Mouse (Mus musculus) heart, postnatal 14 days (tissue): ENCODE results near the gene Nrxn2. TPM values are rescaled to one million over a fixed set of nuclear protein-coding genes. Genes with fewer than 3 reads are reported as not detected.
A peak's percentile ranks its signal among the peaks of the same experiment; 100 is the strongest.

ENCODE experiments used
- DNase-seq, 2 experiments: peaks; one replicate each; pipeline ENCODE4 v3.0.0; 2021 to 2022
- intact Hi-C: fragments of 180-260 bp; cut with DNase I; formaldehyde crosslinking; loops from one replicate; pipeline ENCODE4 v1.15.1; 2025
- total RNA-seq, 2 experiments: library from RNA; stranded (reverse); gene quantifications; 2 replicates each; pipeline ENCODE4 v1.2.3; 2021

Nrxn2 gene
- total RNA-seq, 2 experiments from 2014 or later = 5.2 to 5.9 TPM

DNA sequence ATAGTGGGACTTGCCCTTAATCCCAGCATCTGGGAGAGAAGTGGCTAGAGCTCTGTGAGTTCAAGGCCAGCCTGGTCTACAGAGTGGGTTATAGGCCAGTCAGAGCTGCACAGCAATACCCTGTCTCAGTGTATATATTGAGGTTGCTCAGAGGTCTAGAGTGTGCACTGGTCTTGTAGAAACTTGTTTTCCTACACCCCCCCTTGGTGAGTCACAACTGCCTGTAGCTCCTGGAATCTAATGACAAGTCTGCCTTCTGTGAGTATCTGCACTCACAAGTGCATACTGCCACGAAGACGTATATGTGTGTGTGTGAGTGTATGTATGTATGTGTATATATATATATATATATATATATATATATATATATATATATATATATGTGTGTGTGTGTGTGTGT lies 60.0 kb downstream of the Nrxn2 start:
- intact Hi-C loops = no loop called here
- DNase-seq = no peak

- DNase-seq = no peak
- intact Hi-C loops = no loop called here
Measured at GRCm38 (mm10) chr19:6482886-6483285, 64.4 kb downstream of the Nrxn2 start.

- intact Hi-C loops = no loop called here
- DNase-seq = no peak
Measured at GRCm38 (mm10) chr19:6485059-6485630, 66.6 kb downstream of the Nrxn2 start.

GRCm38 (mm10) chr19:6489030-6489429 lies 70.5 kb downstream of the Nrxn2 start:
- DNase-seq = peak; percentile 85 to 91
- intact Hi-C loops = loop anchor here (1.0 kb wide), 2 partner anchors 88 to 174 kb away; no protein-coding TSS in a partner anchor

DNA sequence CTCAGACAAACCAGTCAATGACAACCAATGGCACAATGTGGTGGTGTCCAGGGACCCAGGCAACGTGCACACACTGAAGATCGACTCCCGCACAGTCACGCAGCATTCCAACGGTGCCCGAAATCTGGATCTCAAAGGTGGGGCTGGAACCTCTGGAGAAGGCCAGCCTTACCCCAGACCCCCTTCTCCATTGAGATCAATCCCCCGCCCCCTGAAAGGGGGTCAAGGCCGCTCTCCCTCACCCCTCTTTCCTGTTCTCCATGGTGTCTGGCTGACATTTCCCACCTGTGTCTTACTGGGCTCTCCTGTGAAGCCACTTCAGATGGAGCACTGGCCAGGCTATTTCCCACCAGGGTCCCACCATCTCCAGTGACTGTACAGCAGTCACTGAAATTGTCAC lies 73.0 kb downstream of the Nrxn2 start:
- DNase-seq = no peak
- intact Hi-C loops = loop anchor here (5.0 kb wide), 1 partner anchor 531 kb away; no protein-coding TSS in a partner anchor

- intact Hi-C loops = loop anchor here (5.0 kb wide), 1 partner anchor 530 kb away; no protein-coding TSS in a partner anchor
- peak; percentile 62 to 73 for DNase-seq
Measured at GRCm38 (mm10) chr19:6492124-6492523, 73.6 kb downstream of the Nrxn2 start.

DNA sequence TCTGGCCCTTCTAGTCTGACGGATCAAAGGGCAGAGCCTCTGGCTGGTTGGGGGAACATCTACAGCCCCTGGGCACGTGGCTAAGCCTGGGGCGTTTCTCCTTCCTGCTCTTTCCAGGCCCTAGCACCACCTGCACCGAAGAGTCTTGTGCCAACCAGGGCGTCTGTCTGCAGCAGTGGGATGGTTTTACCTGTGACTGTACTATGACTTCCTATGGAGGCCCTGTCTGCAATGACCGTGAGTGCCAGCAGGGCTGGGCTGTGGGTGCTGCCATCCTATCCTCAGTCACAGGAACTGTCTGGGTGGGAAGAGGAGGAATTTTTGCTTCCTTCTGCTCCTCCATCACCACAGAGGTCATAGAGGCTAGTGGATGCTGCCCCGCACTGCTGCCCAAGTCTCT lies 74.7 kb downstream of the Nrxn2 start:
- DNase-seq = no peak
- intact Hi-C loops = loop anchor here (5.0 kb wide), 1 partner anchor 529 kb away; no protein-coding TSS in a partner anchor

GRCm38 (mm10) chr19:6494032-6494431 lies 75.5 kb downstream of the Nrxn2 start:
- intact Hi-C loops = loop anchor here (5.0 kb wide), 1 partner anchor 528 kb away; no protein-coding TSS in a partner anchor
- no peak for DNase-seq

DNA sequence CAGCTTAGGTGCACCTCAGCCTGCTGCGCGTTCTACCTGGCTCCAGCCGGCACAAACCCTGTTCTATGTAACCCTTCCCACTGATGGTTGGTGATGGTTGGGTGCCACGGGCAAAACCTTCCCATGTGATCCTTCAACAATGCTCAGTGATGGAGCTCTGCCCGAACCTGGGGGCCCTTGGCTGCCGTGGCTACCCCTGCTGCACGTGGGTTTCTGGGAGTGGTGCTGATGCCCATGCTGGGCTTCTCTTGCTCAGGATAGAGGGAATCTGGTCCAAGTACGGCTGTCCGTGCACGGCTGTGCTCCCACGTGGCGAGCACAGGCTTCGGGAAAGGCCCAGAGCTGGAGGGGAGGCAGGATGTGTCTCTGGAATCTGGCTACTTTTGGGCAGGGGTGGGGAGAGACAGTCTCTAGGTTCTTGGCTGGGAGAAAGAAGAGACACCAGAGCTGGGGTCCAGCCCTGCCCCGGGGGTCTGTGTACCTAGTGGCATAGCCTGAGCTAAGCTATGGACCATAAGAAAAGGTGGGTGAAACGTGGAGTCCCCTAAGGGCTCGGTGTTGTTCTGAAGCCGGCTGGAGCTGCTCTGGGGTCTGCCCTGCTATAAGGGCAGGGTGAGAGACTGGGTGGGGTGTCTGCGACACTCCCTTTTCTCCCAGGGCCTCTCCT lies 76.1 kb downstream of the Nrxn2 start:
- intact Hi-C loops = loop anchor here (5.0 kb wide), 1 partner anchor 528 kb away; no protein-coding TSS in a partner anchor
- no peak for DNase-seq

GRCm38 (mm10) chr19:6495714-6496113 lies 77.2 kb downstream of the Nrxn2 start:
- DNase-seq = no peak
- intact Hi-C loops = no loop called here

- DNase-seq = no peak
Measured at GRCm38 (mm10) chr19:6496462-6497149, 78.1 kb downstream of the Nrxn2 start.

DNA sequence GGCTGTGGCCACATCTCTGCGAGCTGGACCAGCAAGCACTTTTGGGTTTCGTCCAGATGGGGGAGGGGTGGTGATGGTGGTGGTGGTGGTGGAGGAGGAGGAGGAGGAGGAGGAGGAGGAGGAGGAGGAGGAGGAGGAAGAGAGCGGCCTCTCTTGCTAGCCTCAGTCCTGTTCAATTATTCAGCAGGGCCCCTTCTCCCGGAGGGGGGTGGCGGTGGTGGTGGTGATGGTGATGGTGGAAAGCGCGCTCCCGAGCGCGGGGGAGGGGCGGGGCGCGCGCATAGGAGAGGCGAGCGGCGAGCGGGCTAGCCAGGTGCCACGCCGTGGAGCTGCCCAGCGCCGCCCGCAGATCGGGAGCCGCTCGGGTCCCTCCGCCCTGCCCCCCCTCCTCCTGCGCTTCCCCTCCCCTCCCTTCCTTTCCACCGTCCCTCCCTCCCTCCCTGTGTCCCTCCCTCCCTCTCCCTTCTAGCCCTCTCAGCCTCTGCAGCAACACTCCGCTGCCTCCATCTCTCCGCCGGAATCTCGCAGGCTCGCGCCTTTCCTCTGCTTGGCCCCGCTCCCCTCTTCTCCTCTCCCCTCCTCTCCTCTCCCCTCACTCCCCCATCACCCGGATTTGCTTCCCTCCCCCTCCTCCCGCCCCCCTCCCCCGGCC lies 78.7 kb downstream of the Nrxn2 start:
- peak; percentile 23 to 43 for DNase-seq
- intact Hi-C loops = no loop called here

More at GRCm38 (mm10) chr19:6496462-6497149, 78.1 kb downstream of the Nrxn2 start:
- intact Hi-C loops = no loop called here

GRCm38 (mm10) chr19:6497803-6498202 lies 79.3 kb downstream of the Nrxn2 start:
- DNase-seq = peak; percentile 16 to 27
- intact Hi-C loops = no loop called here

GRCm38 (mm10) chr19:6498350-6499131 lies 80.0 kb downstream of the Nrxn2 start:
- no peak for DNase-seq
- intact Hi-C loops = no loop called here

DNA sequence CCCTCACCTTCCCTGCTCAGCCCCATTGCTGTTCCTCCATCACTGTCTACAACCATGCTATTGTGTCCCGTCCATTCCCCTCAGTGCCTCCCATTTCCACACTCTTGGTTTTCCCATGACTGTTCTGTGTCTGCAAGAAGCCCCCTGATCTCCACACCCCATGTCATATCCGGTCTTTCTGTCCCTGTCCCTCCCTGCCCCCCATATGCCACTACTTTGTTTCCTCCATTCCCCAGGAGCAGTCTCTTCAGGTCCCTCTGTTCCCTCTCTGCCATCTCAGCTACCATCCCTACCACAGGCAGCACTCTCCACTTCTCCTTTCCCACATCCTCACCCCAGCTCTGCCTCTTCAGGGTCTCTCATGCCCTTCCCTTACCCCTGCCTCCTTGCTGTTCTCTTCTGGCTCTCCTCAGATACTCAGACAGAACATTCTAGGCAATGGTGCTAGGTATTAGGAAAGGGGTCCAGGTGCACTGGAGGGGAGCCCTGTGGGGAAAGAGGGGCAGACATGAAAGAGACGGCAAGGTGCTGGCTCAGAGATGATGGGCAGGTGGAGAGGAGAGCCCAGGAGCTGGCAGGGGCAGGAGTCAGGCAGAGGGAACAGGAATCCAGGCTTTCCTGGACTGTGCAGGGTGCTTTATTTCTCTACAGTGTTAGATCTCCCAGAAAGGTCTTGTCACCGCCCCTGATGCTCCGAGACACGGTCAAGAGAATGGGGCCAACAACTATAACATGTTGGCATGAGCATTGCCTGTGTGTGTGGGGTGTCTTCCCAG lies 81.5 kb downstream of the Nrxn2 start:
- DNase-seq = no peak
- intact Hi-C loops = no loop called here

- DNase-seq = no peak
- intact Hi-C loops = no loop called here
Measured at GRCm38 (mm10) chr19:6500636-6501025, 82.1 kb downstream of the Nrxn2 start.

- peak; percentile 19 to 38 for DNase-seq
- intact Hi-C loops = no loop called here
Measured at GRCm38 (mm10) chr19:6502035-6502541, 83.6 kb downstream of the Nrxn2 start.

- DNase-seq = peak; percentile 56 to 81
- intact Hi-C loops = no loop called here
Measured at GRCm38 (mm10) chr19:6502543-6503319, 84.2 kb downstream of the Nrxn2 start.
